Mouse (Mus musculus): Measurements from ENCODE around the gene Ptpre.
"Not testable (repeated sequence)": the region's sequence is repeated elsewhere in the genome, so short reads cannot be mapped to it uniquely, and the experiment has no call there.

The Ptpre gene

DNA sequence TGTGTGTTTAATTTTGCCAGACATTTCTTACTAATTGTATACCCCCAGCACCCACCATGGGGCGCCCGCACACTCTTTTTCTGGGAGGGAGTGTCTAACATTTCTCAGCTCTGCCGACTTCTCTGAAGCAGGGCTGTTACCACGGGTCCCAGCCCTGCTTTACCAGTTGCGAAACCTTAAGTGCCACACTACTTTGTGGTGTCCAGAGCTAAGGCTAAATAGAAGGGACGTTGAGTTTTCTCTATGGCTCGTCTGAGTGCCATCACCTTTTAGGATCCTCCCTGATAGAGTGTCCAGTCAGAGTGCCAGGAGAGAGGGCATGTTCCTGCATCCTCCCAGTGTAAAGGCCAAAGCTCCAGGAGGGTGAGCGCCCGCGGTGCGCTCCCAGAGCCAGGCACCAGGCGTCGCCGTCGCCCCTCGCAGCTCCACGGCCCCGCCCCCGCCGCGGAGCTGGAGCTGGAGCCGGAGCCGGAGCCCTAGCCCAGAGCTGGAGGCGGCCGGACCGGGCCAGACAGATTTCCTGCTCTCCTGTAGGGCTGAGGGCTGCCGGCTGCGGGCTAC is at the start of gene Ptpre:
Ptpre (plus strand) TSS at position 141 of the 561 bp plus-strand sequence.
- peak; percentile 90 for DNase-seq

DNA sequence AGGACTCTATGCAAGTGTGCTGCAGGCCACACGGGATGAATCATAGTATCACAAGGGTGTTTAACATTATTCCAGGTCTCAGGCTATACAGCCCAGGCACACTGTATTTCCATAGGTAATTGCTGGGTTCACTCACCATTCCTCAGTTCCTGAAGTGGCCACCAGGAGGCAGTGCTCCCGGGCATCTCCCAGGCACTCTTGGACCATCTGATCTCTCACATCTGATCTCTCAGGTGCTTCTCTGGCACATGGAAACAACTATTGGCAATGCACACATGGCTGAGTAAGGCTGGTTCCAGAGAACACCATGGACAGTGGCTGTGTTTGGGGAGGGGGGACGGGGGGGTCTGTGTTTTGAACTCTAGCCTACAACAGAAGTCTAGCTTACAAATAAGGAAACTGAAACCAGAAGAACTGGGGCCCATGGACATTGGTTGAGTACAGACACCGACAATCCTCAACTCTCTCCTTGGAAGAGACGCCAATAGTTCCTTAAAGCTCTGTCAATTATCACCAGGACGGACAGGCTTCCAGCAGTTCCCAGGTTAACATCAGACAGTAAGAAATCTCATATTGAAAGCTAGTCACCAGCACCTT is 49.0 kb upstream of the Ptpre start:
- DNase-seq, result peak; percentile 76

DNA sequence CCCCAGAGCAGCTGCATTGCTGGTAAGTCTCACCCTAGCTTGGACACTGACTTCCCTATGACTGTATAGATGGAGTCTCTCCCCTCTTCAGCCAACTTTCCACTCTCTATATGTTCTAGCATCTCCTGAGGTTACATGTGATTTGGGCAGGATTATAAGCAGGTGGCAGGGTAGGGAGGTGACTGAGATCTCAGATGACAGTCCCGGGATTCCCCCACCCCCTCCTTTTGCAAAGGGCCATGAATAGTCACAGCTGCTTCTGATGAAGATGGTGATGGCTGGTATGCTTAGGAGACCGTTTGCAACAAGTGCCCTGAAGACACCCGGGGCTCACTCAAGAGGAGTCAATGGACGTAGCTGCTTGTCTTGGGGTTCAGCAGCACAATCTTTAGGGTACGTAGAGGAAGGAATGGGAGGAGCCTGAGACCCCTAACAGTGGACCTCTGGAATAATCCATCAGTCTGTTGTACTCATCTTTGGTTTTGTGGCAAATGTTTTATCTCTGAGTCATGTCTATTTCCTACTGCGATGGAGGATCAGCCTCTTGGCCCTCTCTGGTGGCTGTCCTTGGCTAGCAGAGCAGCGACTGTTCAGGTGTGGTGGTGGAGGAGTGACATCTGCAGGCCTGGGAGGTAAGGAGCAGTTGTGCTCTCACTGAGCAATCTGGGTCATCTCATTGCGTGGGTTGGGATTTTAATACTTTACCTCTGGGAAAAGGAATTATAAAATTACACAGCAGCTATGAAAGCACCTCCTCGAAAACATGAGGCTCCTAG is 47.4 kb upstream of the Ptpre start:
- DNase-seq, result no peak

DNA sequence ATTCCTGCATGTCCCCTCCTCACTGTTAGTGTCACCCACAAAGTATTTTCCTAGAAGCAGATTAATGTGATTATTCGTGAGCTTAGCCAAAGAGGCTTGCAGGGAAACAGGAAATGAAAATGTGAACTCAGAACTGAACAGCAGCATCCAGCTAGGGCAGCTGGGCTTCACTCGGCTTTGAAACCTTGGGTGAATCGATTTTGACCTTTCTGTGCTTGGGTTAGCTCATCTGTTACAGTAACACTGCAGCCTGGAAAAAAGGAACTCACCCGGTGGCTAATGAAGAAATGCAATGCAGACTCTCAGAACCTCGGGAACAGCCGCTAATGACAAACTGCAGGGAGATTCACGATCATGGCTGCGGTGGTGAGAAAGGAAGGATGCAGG is 46.8 kb upstream of the Ptpre start:
- DNase-seq, result no peak

DNA sequence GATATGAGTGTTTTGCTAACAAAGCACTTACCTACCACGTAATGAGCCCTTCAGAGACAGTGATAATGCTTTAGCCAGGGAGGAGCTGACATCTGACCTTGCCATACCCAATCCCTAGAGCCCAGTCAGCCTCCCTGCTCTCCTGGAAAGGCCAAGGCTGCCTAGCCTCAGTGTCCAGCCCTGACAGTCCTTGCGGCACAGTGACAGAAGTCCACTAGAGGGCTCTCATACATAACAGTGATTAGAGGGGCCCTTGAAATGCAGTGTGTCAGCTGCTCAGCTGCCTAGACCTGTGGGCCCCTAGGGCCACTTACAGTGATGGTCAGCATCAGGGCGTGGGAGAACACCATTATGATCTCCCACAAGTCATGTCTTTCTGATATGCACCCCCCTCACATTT is 42.0 kb upstream of the Ptpre start:
- DNase-seq, result no peak

DNA sequence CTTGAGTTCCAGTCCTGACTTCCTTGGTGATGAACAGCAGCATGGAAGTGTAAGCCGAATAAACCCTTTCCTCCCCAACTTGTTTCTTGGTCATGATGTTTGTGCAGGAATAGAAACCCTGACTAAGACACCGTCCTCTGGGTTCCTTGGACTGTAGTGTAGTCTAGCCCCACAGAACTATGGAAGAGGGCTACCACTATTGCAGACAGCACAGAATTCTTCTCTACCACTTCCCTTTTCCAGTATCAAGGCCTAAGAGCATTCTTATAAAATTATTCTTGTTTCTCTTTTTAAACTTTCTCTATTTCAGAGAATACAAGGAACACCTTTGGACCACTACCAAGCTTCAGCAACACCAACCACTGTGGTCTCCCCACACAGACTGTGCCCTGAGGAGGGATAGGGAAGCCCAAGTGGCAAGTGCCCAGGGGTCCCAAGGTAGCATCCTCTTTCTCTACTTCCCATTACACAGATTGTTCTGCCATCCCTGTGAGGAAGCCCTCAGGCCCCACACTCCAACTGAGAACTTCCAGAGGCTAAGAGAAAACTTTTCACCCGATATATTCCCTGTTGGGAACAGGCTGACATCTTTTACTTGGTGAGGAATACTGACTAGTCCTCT is 38.6 kb upstream of the Ptpre start:
- DNase-seq, result no peak

DNA sequence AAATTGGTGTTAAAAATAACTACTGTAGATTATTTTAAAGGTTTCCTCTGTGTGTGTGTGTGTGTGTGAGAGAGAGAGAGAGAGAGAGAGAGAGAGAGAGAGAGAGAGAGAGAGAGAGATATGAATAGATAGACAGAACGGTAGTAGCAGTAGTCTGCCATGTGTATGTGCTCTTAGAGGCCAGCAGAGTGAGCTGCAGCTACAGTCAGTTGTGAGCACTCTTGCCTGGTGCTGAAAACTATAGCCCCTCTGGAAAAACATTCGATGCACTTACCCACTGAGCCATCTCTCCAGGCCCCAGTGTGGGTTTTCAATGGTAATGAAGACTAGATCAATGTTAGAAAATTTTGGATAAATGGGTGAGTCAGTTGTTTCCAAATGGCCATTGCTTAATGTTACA is 37.9 kb upstream of the Ptpre start:
- no peak for DNase-seq

DNA sequence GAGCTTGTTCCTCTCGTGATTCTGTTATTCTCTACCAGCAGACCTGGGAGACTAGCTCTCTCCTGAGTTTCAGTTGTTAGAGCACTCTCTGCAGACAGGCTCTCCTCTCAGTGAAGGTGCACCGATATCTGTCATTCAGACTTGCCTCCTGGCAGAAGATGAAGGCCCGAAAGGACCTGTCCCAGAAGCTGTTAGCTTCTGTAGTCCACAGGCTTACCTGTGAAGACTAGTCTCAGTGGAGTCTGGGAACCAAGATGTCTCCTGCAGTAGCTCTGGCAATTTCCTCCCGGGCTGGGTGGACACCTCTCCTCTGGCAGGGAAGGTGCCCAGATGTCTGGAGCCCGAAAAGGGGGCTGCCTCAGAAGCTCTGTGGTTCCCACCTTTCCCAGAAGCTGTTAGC is 30.8 kb upstream of the Ptpre start:
- not testable (repeated sequence) for DNase-seq

DNA sequence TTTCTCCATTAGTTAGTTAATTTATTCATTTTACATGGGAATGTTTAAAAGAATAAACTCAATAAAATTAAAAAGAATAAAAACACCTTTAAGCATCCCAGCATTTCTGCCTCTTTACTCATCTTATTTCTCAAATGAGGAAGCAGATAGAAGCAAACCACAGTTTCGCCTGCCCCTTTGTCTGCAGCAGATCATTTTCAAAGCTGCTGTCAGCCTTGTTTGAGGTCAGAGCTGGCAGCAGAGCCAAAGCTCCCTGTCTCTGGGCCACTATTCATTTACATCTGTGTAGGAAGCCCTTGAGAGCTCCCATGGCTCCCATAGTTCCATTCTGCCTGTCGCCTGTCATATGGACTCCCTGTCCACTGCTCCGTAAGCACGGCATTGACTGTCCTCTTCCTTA is 28.7 kb upstream of the Ptpre start:
- no peak for DNase-seq

DNA sequence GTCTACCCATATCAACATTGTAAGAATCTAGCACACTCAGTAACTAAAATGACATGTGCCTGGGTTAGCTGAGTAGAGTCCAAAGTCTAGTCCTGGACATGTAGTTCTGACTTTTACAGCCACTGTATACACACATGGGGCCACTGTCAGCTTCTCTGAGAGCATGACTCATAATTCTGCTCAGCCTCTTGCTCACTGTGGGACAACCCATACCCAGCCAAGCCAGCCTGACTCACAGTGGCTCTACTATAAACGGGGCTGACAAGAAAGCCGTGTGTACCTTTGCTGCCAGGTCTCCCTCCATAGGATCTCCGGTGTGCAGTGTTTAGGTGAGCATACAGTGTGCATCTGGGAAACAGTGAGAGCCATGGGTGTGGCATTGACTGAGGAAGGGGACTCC is 28.0 kb upstream of the Ptpre start:
- no peak for DNase-seq

DNA sequence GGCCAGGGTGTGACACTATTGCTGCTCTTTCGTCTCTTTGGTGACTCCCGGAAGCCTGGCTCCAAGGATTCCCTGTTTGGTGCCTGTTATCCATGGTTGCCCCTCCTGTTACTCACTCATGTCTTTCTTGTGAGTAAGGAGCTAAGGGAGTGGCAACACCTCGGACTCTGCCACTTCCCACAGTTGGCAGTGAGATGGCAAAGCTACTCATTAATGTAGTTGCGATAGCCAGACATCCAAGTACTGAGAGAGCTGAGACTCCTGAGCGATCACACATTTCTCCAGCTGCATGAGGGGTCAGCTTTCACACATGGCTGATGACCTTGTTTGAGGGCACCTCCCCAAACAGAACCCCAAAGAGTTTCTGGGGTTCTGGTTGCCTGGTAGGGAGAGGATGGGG is 26.9 kb upstream of the Ptpre start:
- DNase-seq, result no peak

DNA sequence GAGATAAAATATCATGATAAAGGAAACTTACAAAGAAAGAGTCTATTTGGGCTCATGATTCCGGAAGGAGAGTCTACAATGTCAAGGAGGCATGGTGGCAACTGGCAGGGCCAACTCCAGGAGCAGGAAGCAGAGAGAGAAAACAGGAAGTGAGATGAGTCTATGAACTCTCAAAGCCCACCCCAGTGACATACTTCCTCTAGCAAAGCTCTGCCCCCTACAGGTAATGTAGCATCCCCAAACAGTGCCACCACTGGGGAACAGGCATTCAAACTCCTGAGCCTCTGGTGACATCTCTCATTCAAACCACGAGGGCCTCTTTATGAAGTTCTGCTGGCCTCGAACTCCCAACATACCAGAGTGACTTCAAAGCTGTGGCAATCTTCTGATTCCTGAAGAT is 25.6 kb upstream of the Ptpre start:
- no peak for DNase-seq

DNA sequence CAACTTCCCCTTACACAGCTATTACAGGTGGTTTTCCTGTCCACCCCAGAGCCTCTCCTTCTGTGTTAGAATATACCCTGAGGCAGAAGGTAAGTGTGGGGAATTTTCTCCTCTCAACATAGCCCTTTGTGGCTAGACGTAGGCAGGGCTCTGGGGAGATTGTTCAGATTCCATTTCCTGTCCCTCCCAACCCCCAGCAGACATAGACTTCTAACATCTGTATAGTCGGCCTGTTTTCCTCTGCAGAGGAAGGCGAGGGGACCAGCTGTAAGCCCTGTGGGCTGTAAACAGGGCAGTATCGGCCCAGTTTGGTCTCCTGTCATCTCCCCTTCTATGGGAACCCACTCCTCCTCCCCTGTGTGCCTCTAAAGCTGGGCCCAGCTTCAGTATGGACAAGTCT is 20.1 kb upstream of the Ptpre start:
- DNase-seq, result peak; percentile 26

DNA sequence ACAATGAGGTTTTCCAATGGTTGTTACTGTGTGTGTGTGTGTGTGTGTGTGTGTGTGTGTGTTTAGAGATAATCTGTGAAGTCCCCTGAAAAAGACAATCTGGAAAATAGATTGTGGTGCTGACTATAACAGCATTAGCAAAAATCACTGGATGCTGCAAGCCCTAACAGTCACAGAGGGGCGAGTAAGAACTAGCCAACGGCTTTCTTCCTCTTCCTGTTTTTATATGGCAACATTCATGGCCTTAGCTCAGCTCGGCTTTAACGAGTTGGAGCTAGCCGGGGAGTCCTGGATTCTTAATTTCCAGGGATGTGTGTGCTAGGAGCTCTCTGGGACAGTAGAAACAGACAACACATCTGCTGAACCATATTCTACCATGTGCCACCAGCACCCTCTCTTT is 17.0 kb upstream of the Ptpre start:
- no peak for DNase-seq

DNA sequence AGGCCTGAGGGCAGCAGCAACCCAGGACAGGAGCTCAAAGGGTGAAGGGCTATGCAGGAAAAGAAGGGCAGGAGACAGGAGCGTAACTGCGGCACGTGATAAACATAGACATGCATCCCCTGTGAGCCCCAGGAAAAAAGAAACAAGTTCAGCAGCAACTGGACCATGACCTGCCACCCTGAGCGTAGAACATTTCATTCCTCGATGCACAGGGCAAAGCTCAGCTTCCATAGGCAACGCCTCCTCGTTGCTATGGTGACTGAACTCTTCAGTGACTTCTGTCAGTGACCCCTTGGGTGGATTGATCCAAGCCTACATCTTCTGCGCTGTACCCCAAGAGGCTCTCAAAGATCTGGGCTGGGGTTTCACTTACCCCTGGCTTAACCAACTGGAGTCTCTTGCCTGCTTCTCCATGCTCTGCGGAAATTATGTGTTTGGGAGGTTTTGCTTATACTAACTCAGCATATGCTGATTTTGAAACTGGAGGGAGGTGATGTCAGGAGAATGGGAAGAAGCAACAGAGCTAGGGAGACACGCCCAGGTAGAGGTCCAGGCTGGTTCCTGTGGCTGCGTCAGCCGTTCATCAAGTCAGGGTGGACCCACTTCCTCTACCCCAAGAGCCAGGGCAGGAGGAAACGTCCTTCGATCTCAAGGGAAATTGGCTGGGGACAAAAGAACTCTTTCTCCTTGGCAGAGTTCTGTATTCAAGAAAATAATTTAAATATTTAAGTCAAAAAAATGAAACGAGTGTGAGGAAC is 15.3 kb upstream of the Ptpre start:
- DNase-seq, result no peak

DNA sequence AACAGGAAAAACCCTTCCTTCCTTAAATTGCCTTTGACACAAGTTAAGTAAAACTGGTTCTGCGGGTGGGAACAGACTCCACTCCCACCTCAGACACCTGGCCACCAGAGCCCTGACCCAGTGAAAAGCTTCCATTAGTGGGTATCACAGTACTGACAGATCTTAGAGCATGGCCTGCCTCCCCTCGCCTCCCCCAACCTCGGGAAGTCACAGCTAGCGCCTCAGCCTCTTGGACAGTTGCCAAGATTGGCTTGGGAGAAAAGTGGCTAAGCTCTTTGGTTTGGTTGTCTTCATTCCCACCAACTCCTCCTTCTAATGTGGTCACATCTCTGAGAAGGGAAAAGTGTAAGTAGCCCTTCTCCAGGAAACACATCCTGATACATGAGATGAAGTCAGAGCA is 13.3 kb upstream of the Ptpre start:
- no peak for DNase-seq

DNA sequence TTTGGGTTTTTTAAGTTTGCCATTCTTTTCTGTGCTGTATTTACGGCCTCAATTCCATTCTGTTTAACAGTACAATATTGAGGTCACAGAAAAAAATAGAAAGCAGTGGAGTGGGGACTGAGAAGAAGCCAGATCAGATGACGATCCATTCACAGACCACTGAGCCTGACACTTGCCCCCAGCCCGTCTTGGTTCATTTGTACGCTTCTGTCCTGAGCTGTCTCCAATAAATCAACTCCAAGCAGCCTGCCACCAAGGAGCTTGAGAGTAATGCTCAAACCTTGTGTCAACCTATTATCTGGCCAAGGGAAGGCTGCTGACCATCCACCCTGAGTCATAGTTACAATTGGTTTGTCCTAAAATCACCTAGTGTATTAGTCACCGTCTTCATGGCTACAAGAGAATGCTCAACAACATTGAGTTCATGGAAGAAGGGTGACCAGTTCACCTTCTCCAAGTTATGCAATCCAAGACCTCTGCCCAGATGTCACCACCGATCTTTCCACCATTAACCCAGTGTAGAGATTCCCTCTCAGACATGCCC is 12.8 kb upstream of the Ptpre start:
- DNase-seq, result no peak

DNA sequence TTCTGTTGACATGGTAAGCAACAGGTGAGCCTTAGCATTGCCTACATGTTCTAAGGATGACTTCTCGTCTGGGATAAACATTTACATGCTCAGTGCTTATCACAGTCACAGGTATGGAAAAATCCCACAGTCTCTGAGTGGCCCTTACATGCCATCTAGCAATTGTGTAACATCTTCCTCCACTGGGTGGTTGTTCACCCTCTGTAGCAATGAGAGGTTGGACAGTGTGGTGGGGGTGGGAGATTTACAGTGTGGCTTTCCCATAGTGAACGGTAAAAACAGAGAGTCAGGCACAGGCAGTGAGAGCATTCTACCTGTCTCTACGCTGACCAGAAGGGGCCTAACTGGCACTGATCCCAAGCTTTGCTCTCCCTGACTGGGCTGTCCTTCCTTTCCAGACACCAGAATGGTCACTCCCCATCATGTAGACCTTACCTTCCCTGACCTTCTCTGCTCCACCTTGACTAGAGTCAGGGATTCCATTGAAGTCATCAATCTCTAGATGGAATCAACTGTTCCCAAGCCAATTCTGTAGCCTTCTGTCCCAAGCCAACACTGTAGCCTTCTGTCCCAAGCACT is 10.6 kb upstream of the Ptpre start:
- DNase-seq, result no peak

DNA sequence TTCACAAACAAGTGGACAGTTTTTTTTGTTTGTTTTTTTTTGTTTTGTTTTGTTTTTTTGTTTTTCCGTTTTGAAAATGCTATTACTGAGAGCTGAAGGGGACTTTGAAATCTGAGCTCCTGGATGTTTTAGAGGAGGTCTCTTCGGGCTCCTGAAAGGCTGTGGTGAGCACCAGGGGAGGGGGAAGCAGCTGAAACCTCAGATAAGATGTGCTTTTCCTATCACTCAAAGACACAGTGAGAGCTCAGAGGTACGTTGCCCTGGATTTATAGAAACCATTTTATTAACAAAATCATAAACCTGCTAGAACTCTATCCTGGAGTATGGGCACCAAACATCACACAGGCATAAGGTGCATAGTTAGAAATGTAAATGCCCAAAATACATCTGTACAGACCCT is 10.1 kb upstream of the Ptpre start:
- DNase-seq, result no peak

DNA sequence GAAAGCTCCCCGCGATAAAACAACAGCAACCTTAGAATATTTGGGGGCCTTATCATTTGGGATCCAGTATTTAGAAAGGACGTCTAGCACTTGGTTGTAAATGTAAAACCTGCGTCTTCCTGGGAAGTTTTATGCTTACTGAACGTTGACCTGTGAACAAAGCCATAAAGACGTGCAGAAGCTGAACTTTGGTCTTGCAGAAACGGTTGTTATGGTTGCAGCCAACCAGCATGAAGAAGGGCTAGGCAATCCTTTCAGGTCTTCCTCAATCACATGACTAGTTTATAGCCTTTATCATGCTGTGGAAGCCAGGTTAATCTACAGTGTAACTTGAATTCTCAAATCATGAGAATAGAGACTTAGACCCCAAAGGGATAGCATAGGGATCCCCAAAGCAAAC is 8.8 kb upstream of the Ptpre start, which contains the start of gene Clrn3:
Clrn3 (minus strand) TSS at position 140 of the 400 bp plus-strand sequence.
- DNase-seq, result no peak

DNA sequence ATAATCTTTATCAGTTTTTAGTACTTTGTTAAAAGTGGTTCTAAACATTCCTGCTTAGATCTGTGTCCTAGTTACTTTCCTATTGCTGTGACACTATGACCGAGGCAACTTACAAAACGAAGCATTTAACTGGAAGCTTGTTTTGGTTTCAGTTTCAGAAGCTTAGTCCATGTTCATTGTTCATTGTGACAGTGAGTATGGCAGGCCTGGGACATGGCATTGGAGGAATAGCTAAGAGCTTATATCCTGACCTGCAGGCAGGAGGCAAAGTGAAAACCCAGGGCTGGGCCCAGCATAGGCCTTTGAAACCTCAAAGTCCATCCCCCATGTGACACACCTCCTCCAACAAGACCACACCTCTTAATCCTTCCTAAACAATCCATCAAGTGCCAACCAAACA is 8.2 kb upstream of the Ptpre start:
- DNase-seq, result no peak

DNA sequence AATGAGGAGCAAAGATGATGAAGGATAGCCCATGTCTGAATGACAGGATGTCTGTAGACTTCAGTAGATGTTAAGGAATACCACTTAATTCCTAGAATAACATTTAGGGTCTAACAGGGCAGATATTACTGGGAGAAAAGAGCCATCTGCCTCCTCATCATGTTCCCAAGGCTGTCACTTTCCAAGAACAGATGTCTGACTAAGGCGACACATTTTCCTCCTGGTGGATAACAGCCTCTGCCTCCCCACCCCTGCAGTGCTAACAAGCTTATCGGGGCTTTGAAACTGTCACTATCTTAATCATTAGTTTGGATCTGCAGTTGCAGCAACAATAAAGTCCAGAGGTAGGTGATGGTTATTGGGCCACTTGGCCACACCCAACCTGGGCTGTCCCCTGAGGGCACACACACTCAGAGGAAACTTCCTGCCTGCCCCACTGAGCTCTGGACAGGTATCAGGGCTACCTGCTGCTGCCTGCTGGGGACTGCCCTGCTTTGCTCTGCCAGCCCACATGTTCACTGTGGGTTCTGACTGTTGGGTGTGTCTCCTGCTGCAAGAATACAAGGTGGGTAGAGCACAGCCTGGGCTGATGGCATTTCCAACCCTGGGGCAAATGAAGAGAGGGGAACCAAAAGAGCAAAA is 2.6 kb upstream of the Ptpre start:
- DNase-seq, result no peak
